Mouse (Mus musculus): ENCODE measurements at regions not wholly inside any gene's neighbourhood (a gene's known extent, or its start where the extent isn't known, plus 50 kb on each side); places are given as distances from the start of the nearest gene placed in this dataset.

- no peak for ATAC-seq (replicated peaks; ENCODE audit: low FRiP score, low TSS enrichment, poor library complexity, severe bottlenecking)
Measured at GRCm38 (mm10) chr16:87295727-87296126, 58.3 kb upstream of the N6amt1 start.

- ATAC-seq (replicated peaks; ENCODE audit: low FRiP score, low TSS enrichment, poor library complexity, severe bottlenecking) = no peak
Measured at GRCm38 (mm10) chr16:87292826-87293225, 61.2 kb upstream of the N6amt1 start.

GRCm38 (mm10) chr16:87291716-87292115 lies 62.3 kb upstream of the N6amt1 start:
- ATAC-seq (replicated peaks; ENCODE audit: low FRiP score, low TSS enrichment, poor library complexity, severe bottlenecking) = no peak

GRCm38 (mm10) chr16:87285639-87286038 lies 68.3 kb upstream of the N6amt1 start:
- no peak for ATAC-seq (replicated peaks; ENCODE audit: low FRiP score, low TSS enrichment, poor library complexity, severe bottlenecking)

- ATAC-seq (replicated peaks; ENCODE audit: low FRiP score, low TSS enrichment, poor library complexity, severe bottlenecking) = peak; percentile 75
Measured at GRCm38 (mm10) chr16:87284835-87285510, 69.0 kb upstream of the N6amt1 start.

- no peak for ATAC-seq (replicated peaks; ENCODE audit: low FRiP score, low TSS enrichment, poor library complexity, severe bottlenecking)
Measured at GRCm38 (mm10) chr16:87278518-87278917, 75.5 kb upstream of the N6amt1 start.

GRCm38 (mm10) chr16:87272363-87272762 lies 81.6 kb upstream of the N6amt1 start:
- no peak for ATAC-seq (replicated peaks; ENCODE audit: low FRiP score, low TSS enrichment, poor library complexity, severe bottlenecking)

GRCm38 (mm10) chr16:87267954-87268804 lies 85.8 kb upstream of the N6amt1 start:
- no peak for ATAC-seq (replicated peaks; ENCODE audit: low FRiP score, low TSS enrichment, poor library complexity, severe bottlenecking)

GRCm38 (mm10) chr16:87267517-87267916 lies 86.5 kb upstream of the N6amt1 start:
- ATAC-seq (replicated peaks; ENCODE audit: low FRiP score, low TSS enrichment, poor library complexity, severe bottlenecking) = no peak

- ATAC-seq (replicated peaks; ENCODE audit: low FRiP score, low TSS enrichment, poor library complexity, severe bottlenecking) = no peak
Measured at GRCm38 (mm10) chr16:87263571-87263970, 90.4 kb upstream of the N6amt1 start.

GRCm38 (mm10) chr16:87263041-87263440 lies 90.9 kb upstream of the N6amt1 start:
- no peak for ATAC-seq (replicated peaks; ENCODE audit: low FRiP score, low TSS enrichment, poor library complexity, severe bottlenecking)

- no peak for ATAC-seq (replicated peaks; ENCODE audit: low FRiP score, low TSS enrichment, poor library complexity, severe bottlenecking)
Measured at GRCm38 (mm10) chr16:87262497-87262896, 91.5 kb upstream of the N6amt1 start.

GRCm38 (mm10) chr16:87261527-87261926 lies 92.5 kb upstream of the N6amt1 start:
- no peak for ATAC-seq (replicated peaks; ENCODE audit: low FRiP score, low TSS enrichment, poor library complexity, severe bottlenecking)

- no peak for ATAC-seq (replicated peaks; ENCODE audit: low FRiP score, low TSS enrichment, poor library complexity, severe bottlenecking)
Measured at GRCm38 (mm10) chr16:87254736-87255135, 99.2 kb upstream of the N6amt1 start.

GRCm38 (mm10) chr16:87250531-87250930 lies 103.5 kb upstream of the N6amt1 start:
- no peak for ATAC-seq (replicated peaks; ENCODE audit: low FRiP score, low TSS enrichment, poor library complexity, severe bottlenecking)

GRCm38 (mm10) chr16:87249903-87250302 lies 104.1 kb upstream of the N6amt1 start:
- ATAC-seq (replicated peaks; ENCODE audit: low FRiP score, low TSS enrichment, poor library complexity, severe bottlenecking) = peak; percentile 83

GRCm38 (mm10) chr16:87248501-87249030 lies 105.4 kb upstream of the N6amt1 start:
- 0 out of 2 replicates have a peak, but pooled peaks have one; percentile 52 for ATAC-seq (replicated peaks; ENCODE audit: low FRiP score, low TSS enrichment, poor library complexity, severe bottlenecking)

- no peak for ATAC-seq (replicated peaks; ENCODE audit: low FRiP score, low TSS enrichment, poor library complexity, severe bottlenecking)
Measured at GRCm38 (mm10) chr16:87245933-87246791, 107.8 kb upstream of the N6amt1 start.

GRCm38 (mm10) chr16:87245441-87245840 lies 108.5 kb upstream of the N6amt1 start:
- ATAC-seq (replicated peaks; ENCODE audit: low FRiP score, low TSS enrichment, poor library complexity, severe bottlenecking) = no peak

- ATAC-seq (replicated peaks; ENCODE audit: low FRiP score, low TSS enrichment, poor library complexity, severe bottlenecking) = no peak
Measured at GRCm38 (mm10) chr16:87242027-87242426, 112.0 kb upstream of the N6amt1 start.
